Mouse (Mus musculus) bone marrow, adult 2 months (tissue): ENCODE data around the gene Tarm1.

Experiments
- CTCF ChIP-seq: fragments of 200-500 bp; IDR thresholded peaks from 2 replicates; pipeline ENCODE4 v1.5.1; 2011; ENCODE audit warnings: low read length, control low read depth; ENCODE audit not compliant: control insufficient read depth, insufficient read depth
- POLR2A ChIP-seq: fragments of 200-500 bp; IDR thresholded peaks from 2 replicates; pipeline ENCODE4 v1.6.1; 2011; ENCODE audit warnings: low read depth, mild to moderate bottlenecking, control low read depth, low read length, borderline replicate concordance; ENCODE audit not compliant: control insufficient read depth

DNA sequence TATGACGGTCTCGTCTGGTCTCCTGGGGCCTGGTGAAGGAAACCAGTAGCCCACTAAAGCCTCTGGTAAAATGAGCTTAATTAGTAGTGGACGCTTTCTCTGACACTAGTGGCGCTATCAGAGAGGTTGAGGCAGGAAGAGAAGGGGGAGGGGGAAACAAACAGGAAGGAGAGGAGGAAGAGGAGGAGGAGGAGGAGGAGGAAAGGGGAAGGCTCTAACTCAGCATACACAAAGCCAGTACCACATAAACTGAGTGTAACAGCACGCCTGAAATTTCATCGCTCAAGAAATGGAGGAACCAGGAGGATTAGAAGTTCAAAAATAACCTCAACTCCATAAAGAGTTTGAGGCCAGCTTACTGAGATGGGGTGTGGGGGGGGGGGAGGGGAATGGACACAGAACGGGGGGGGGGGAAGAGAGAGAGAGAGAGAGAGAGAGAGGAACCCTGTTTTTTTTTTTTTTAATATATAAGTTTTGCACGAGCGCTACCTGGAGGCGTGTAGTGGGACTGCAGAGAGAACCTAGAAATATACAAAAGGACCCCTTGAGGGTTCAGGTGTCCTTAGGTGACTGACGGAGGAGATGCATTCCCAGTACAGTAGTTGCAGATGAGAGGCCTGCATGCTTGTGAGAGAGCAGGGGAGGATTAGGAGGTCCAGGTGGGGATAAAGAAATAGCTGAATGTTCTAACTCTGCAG, 48.8 kb downstream of the Tarm1 start:
- TF ChIP-seq CTCF (no peak), POLR2A (no peak)
